Comparison of ENCODE assay signal across 9 mouse cellular contexts in genomic region chr15:101078731-101079156, GRCm38 (mm10). TPM values are rescaled to one million over a fixed set of nuclear protein-coding genes. Genes with fewer than 3 reads are reported as not detected.
A peak's percentile ranks its signal among the peaks of the same experiment; 100 is the strongest.
DNase-seq lines count a peak whose midpoint lies in the region; ATAC-seq and TF ChIP-seq lines count a peak whose summit lies in the region.
"Had no signal": no experiment of that assay in that cellular context is flagged by ENCODE, and none has a peak within 500 bp of the region (broad histone marks: within the 10 kb centered on the region; RNA-seq: fewer than 3 reads in every experiment).

No protein-coding gene starts in this region.

- H3K4me1 ChIP-seq in cortical plate, adult 2 months (ENCODE audit: control insufficient read depth, insufficient read depth, low read length) = no peaks in the 10 kb centered on the region
- peaks cover 44% of the 10 kb centered on the region for H3K4me1 ChIP-seq in intestine, embryonic 14.5 days (replicated peaks; ENCODE audit: control insufficient read depth, insufficient read depth, low read length)

- peak overlapping the region; percentile 70 for H3K4me2 ChIP-seq in intestine, embryonic 14.5 days (ENCODE audit: low read length)

- H3K27ac ChIP-seq in cortical plate, adult 2 months (ENCODE audit: insufficient read depth, low read length) = peak overlapping the region; percentile 53; the same call in 1 of the 2 replicates
- H3K27ac ChIP-seq in intestine, embryonic 14.5 days (ENCODE audit: low read depth) = peak overlapping the region; percentile 88

- WGBS in intestine, embryonic 14.5 days = under 1% methylated on average over 27 of the region's 30 CpGs

- TF ChIP-seq CTCF in cortical plate, adult 2 months (IDR thresholded peaks at IDR 0.05; ENCODE audit: extremely low read depth, insufficient read depth, low read length) = no peak

- peak overlapping the region; percentile 19 for H3K4me3 ChIP-seq in cortical plate, adult 2 months (ENCODE audit: insufficient read depth, low read length)
- peak overlapping the region; percentile 80 for H3K4me3 ChIP-seq in intestine, embryonic 14.5 days (ENCODE audit: low read depth, low read length)

- peak; percentile 98 for DNase-seq in adrenal gland, adult 2 months
- peak; percentile 90 for DNase-seq in gastrocnemius, postnatal 14 days
- peak; percentile 91 for DNase-seq in intestine, embryonic 14.5 days (ENCODE audit: low spot score)
- DNase-seq in left cerebral cortex, adult 8-10 months (ENCODE audit: low spot score in 2 of 2) = peak; percentile 42 to 54
- peak; percentile 92 to 97 for DNase-seq in lung, postnatal 4 days
- DNase-seq in right cerebral cortex, adult 18-20 months = peak; percentile 70

- intact Hi-C loops in gastrocnemius, postnatal 14 days (cut with DNase I; ENCODE audit: low total_unique reads) = no loop called here

- no peaks in the 10 kb centered on the region for H3K27me3 ChIP-seq in intestine, embryonic 14.5 days (replicated peaks; ENCODE audit: control insufficient read depth, insufficient read depth, low read length)

- ATAC-seq in intestine, embryonic 14.5 days (replicated peaks; ENCODE audit: low FRiP score, low TSS enrichment, low read depth) = peak; percentile 82
- no peak for ATAC-seq in inflammation-experienced regulatory T-cells, adult 6 months

- no peaks in the 10 kb centered on the region for H3K9me3 ChIP-seq in intestine, embryonic 14.5 days (ENCODE audit: control insufficient read depth, low read length)

- H3K9ac ChIP-seq in intestine, embryonic 14.5 days (ENCODE audit: low read length) = peak overlapping the region; percentile 93

- TF ChIP-seq POLR2A in cortical plate, adult 2 months (IDR thresholded peaks at IDR 0.05; ENCODE audit: extremely low read depth, insufficient read depth, low read length) = 0 out of 2 replicates have a peak, but pooled peaks have one; percentile 12

- no peaks in the 10 kb centered on the region for H3K36me3 ChIP-seq in intestine, embryonic 14.5 days (ENCODE audit: control insufficient read depth, insufficient read depth, low read length)

RNA-seq across cellular contexts. Expression of gene Fignl2, which starts 0.4 kb away (rescaled TPM):
- total RNA-seq in adrenal gland, adult 2 months (2021) = 1 to 10 TPM; 6.3 to 8.7 TPM
- 11.8 and 16.1 TPM in 2 replicates for polyA plus RNA-seq in adrenal gland, adult 2 months (2012; rRNA removed)
- 0.77 and 0.87 TPM in 2 replicates for polyA plus RNA-seq in cortical plate, adult 2 months (2012; rRNA removed)
- total RNA-seq in gastrocnemius, postnatal 14 days (2021) = 1 to 10 TPM; 1.3 to 1.4 TPM
- 0.43 and 0.55 TPM in 2 replicates for polyA plus RNA-seq in intestine, embryonic 14.5 days (2014; fragmentation: Nextera tagmentation; extraction: Ambion mirVana)
- 1 to 10 TPM; 1.5 to 1.8 (median 1.6) TPM for total RNA-seq in left cerebral cortex, adult 8-10 months (2022)
- polyA plus RNA-seq in inflammation-experienced regulatory T-cells, adult 6 months (2017; shearing (Covaris generic)) = not detected
- total RNA-seq: hematopoietic stem cell, adult 5-6 weeks had no signal

RNA-seq across cellular contexts. Expression of gene Gm47841, which starts 31.5 kb away (rescaled TPM):
- under 1 TPM; 0.37 to 0.45 TPM for total RNA-seq in adrenal gland, adult 2 months (2021)
- polyA plus RNA-seq in adrenal gland, adult 2 months (2012; rRNA removed) = 0.37 TPM in 1 of 2 replicates, not detected in the other
- not detected in 2 replicates for polyA plus RNA-seq in cortical plate, adult 2 months (2012; rRNA removed)
- total RNA-seq in gastrocnemius, postnatal 14 days (2021) = not detected
- polyA plus RNA-seq in intestine, embryonic 14.5 days (2014; fragmentation: Nextera tagmentation; extraction: Ambion mirVana) = not detected in 2 replicates
- total RNA-seq in left cerebral cortex, adult 8-10 months (2022) = not detected
- not detected for polyA plus RNA-seq in inflammation-experienced regulatory T-cells, adult 6 months (2017; shearing (Covaris generic))
- total RNA-seq: hematopoietic stem cell, adult 5-6 weeks had no signal

RNA-seq across cellular contexts. Expression of gene Ankrd33, which starts 36.8 kb away (rescaled TPM):
- 1 to 10 TPM in 1 of 2 experiments, under 1 TPM in 1; 0.59 to 1.0 TPM for total RNA-seq in adrenal gland, adult 2 months (2021)
- 0.10 TPM in 1 of 2 replicates, not detected in the other for polyA plus RNA-seq in adrenal gland, adult 2 months (2012; rRNA removed)
- polyA plus RNA-seq in cortical plate, adult 2 months (2012; rRNA removed) = not detected in 2 replicates
- not detected for total RNA-seq in gastrocnemius, postnatal 14 days (2021)
- not detected in 2 replicates for polyA plus RNA-seq in intestine, embryonic 14.5 days (2014; fragmentation: Nextera tagmentation; extraction: Ambion mirVana)
- total RNA-seq in left cerebral cortex, adult 8-10 months (2022) = under 1 TPM in 1 of 4 experiments, not detected in 3; 0.34 TPM
- not detected for polyA plus RNA-seq in inflammation-experienced regulatory T-cells, adult 6 months (2017; shearing (Covaris generic))
- total RNA-seq: hematopoietic stem cell, adult 5-6 weeks had no signal

RNA-seq across cellular contexts. Expression of gene Acvrl1, which starts 49.6 kb away (rescaled TPM):
- total RNA-seq in adrenal gland, adult 2 months (2021) = 10 to 100 TPM; 15.0 to 22.6 TPM
- polyA plus RNA-seq in adrenal gland, adult 2 months (2012; rRNA removed) = 20.9 and 23.3 TPM in 2 replicates
- 20.9 and 24.7 TPM in 2 replicates for polyA plus RNA-seq in cortical plate, adult 2 months (2012; rRNA removed)
- 10 to 100 TPM; 12.9 to 15.0 TPM for total RNA-seq in gastrocnemius, postnatal 14 days (2021)
- 16.5 and 16.6 TPM in 2 replicates for polyA plus RNA-seq in intestine, embryonic 14.5 days (2014; fragmentation: Nextera tagmentation; extraction: Ambion mirVana)
- 10 to 100 TPM; 18.9 to 25.1 (median 19.3) TPM for total RNA-seq in left cerebral cortex, adult 8-10 months (2022)
- polyA plus RNA-seq in inflammation-experienced regulatory T-cells, adult 6 months (2017; shearing (Covaris generic)) = 1 to 10 TPM in 1 of 3 experiments, under 1 TPM in 1, not detected in 1; 0.86 to 1.9 TPM

Comparison
In these comparisons a context has a peak if more than half of its experiments do, and no peak if none do; other contexts are left out.
1. DNase-seq: peak in every context shown above with its lines; median percentile 98 in adrenal gland, adult 2 months; 94 in lung, postnatal 4 days; 91 in intestine, embryonic 14.5 days; 90 in gastrocnemius, postnatal 14 days; 70 in right cerebral cortex, adult 18-20 months; 48 in left cerebral cortex, adult 8-10 months.